Mouse (Mus musculus) forebrain, postnatal 0 days (tissue): Measurements from ENCODE around the gene Ksr1. TPM values are rescaled to one million over a fixed set of nuclear protein-coding genes. Genes with fewer than 3 reads are reported as not detected.
"Not testable (repeated sequence)": the region's sequence is repeated elsewhere in the genome, so short reads cannot be mapped to it uniquely, and the experiment has no call there.

Source experiments
- ATAC-seq: fragments of 200-750 bp; cut with Nextera tagmentation; 2 replicates; pipeline ENCODE4 v1.8.0; 2017; ENCODE audit warnings: mild to moderate bottlenecking, moderate library complexity
- DNase-seq: peaks from one replicate; pipeline ENCODE4 v3.0.0-alpha.2; 2015
- H3K27ac ChIP-seq: fragments of 300-500 bp; sonication (generic); 2 replicates; pipeline ENCODE4 v1.5.1; 2014; ENCODE audit warnings: low read depth, mild to moderate bottlenecking, antibody characterized with exemption, low read length, moderate library complexity, mixed read lengths
- H3K27me3 ChIP-seq: fragments of 300-500 bp; sonication (generic); 2 replicates; pipeline ENCODE4 v1.6.1; 2014; ENCODE audit warnings: mild to moderate bottlenecking, low read length, mixed read lengths; ENCODE audit not compliant: insufficient read depth
- H3K36me3 ChIP-seq: fragments of 300-500 bp; sonication (generic); 2 replicates; pipeline ENCODE4 v1.6.1; 2014; ENCODE audit warnings: mild to moderate bottlenecking, moderate library complexity; ENCODE audit not compliant: insufficient read depth
- H3K4me1 ChIP-seq: fragments of 300-500 bp; sonication (generic); 2 replicates; pipeline ENCODE4 v1.6.1; 2014; ENCODE audit warnings: antibody characterized with exemption; ENCODE audit not compliant: insufficient read depth
- H3K4me2 ChIP-seq: fragments of 300-500 bp; sonication (generic); 2 replicates; pipeline ENCODE4 v1.6.1; 2014; ENCODE audit warnings: low read depth, mild to moderate bottlenecking, moderate library complexity
- H3K4me3 ChIP-seq: fragments of 300-500 bp; sonication (generic); 2 replicates; pipeline ENCODE4 v1.5.1; 2014; ENCODE audit warnings: low read depth, low read length, mixed read lengths
- H3K9ac ChIP-seq: fragments of 300-500 bp; sonication (generic); 2 replicates; pipeline ENCODE4 v1.6.1; 2014; ENCODE audit warnings: mild to moderate bottlenecking
- H3K9me3 ChIP-seq: fragments of 300-500 bp; sonication (generic); 2 replicates; pipeline ENCODE4 v1.6.1; 2016; ENCODE audit warnings: low read length
- CTCF ChIP-seq: sonication (generic); IDR thresholded peaks from 2 replicates; pipeline ENCODE4 v1.5.1; 2016; ENCODE audit warnings: antibody characterized with exemption, control low read depth, low read depth
- WGBS: fragments of 180-500 bp; shearing (Covaris S2); extraction: QIAGEN DNeasy Blood & Tissue Kit; methylation state at CpG from one replicate; pipeline ENCODE4 v1.1.7; 2014; 5-methylcytosine and 5-hydroxymethylcytosine counted together
- polyA plus RNA-seq: library from polyadenylated mRNA; unstranded; fragments of >200 nt; fragmentation: Nextera tagmentation; extraction: Ambion mirVana; gene quantifications from 2 replicates; pipeline ENCODE4 v1.2.1, GENCODE M21; 2015
- total RNA-seq: library from RNA; depleted of rRNA; stranded (reverse); fragments of >200 nt; gene quantifications from 2 replicates; pipeline ENCODE4 v1.2.3, GENCODE M21; 2014

Ksr1 gene
- total and polyA plus RNA-seq, 2 experiments from 2014 or later = 2.7 to 33.2 TPM

- no peak for TF ChIP-seq CTCF
- H3K4me2 ChIP-seq = no peak overlapping the region
- H3K4me3 ChIP-seq = no peak overlapping the region
- H3K9ac ChIP-seq = no peak overlapping the region
- no peak overlapping the region for H3K27ac ChIP-seq
- WGBS = 91% methylated on average over 24 of the region's 24 CpGs
- no peak for DNase-seq
- H3K9me3 ChIP-seq = no peaks in the 10 kb centered on the region
- H3K27me3 ChIP-seq = no peaks in the 10 kb centered on the region
- peaks cover 41% of the 10 kb centered on the region for H3K36me3 ChIP-seq
- H3K4me1 ChIP-seq = no peaks in the 10 kb centered on the region
- ATAC-seq = no peak
These were observed 130.5 kb downstream of the Ksr1 start for GRCm38 (mm10) chr11:79015660-79016215.

DNA sequence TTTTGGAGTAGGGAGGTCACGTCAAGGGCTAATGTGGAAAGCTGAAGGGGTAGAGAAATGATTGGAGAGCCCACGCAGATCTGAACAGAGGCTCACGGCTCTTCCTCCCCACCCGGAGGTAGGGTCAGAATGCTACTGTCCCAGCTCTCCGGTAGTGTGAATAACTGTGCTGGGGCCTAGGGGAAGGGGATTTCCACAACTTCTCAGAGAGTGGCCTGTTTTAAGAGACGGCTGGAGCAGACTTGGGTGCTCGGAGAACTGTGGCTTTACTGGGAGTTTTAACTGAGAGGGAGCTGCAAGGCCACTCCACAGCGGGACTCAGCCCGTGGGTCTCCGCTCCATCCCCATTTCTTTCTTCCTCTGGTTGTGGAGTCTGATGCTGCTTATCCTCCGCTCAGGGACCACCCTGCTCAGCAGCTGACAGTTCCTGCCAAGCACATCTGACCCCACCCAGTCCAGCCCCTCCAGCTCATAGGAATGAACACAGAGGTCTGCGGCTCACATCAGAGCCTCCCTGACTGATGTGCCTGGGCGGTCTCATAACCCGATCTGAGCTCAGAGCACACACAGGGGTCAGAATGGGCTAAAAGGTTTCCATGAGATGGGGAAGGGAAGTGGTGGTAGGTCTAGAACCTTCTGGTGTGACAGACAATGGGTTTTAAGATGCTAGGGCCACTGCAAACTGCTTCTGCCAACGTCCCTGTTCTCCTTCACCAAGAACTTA is 131.4 kb downstream of the Ksr1 start:
- Histone ChIP-seq H3K36me3 (peaks cover 35% of the 10 kb centered on the region), H3K4me3 (no peak overlapping the region), H3K27ac (no peak overlapping the region), H3K9ac (no peak overlapping the region), H3K4me2 (no peak overlapping the region), H3K27me3 (no peaks in the 10 kb centered on the region), H3K9me3 (no peaks in the 10 kb centered on the region), H3K4me1 (no peaks in the 10 kb centered on the region)
- 73% methylated on average over 15 of the region's 15 CpGs for WGBS
- DNase-seq (no peak), ATAC-seq (no peak)
- TF ChIP-seq CTCF = no peak

- Histone ChIP-seq H3K27me3 (no peaks in the 10 kb centered on the region), H3K27ac (no peak overlapping the region), H3K9me3 (no peaks in the 10 kb centered on the region), H3K4me2 (no peak overlapping the region), H3K9ac (no peak overlapping the region), H3K36me3 (peaks cover 26% of the 10 kb centered on the region), H3K4me3 (no peak overlapping the region), H3K4me1 (no peaks in the 10 kb centered on the region)
- 66% methylated on average over 9 of the region's 9 CpGs for WGBS
- ATAC-seq (no peak), DNase-seq (no peak)
- no peak for TF ChIP-seq CTCF
These were observed 132.4 kb downstream of the Ksr1 start for GRCm38 (mm10) chr11:79013806-79014205.

DNA sequence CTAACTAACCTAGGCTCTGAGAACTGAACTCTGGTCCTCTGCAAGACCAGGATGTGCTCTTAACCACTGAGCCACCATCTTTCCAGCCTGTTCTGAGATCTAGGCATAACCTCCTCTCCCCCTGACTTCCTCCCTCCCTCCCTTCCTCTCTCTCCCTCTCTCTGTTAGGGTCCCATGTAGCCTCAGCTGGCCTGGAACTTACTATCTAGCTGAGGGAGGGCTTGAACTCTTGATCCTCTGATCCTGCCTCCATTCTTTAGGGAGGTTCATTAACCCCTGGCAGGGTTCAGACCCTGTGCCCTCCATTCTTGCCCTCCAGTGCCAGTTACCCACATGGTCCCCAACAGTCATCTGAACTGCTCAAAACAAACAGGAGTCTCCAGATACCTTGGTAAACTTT is 133.2 kb downstream of the Ksr1 start:
- DNase-seq (no peak), ATAC-seq (no peak)
- H3K36me3 ChIP-seq = peaks cover 19% of the 10 kb centered on the region
- no peaks in the 10 kb centered on the region for H3K4me1 ChIP-seq
- no peaks in the 10 kb centered on the region for H3K9me3 ChIP-seq
- H3K4me3 ChIP-seq = no peak overlapping the region
- no peak overlapping the region for H3K4me2 ChIP-seq
- no peaks in the 10 kb centered on the region for H3K27me3 ChIP-seq
- no peak overlapping the region for H3K27ac ChIP-seq
- TF ChIP-seq CTCF = no peak
- H3K9ac ChIP-seq = no peak overlapping the region

- DNase-seq = no peak
- 93% methylated on average over 2 of the region's 2 CpGs for WGBS
- ATAC-seq = no peak
These were observed 133.7 kb downstream of the Ksr1 start for GRCm38 (mm10) chr11:79012529-79012928.

DNA sequence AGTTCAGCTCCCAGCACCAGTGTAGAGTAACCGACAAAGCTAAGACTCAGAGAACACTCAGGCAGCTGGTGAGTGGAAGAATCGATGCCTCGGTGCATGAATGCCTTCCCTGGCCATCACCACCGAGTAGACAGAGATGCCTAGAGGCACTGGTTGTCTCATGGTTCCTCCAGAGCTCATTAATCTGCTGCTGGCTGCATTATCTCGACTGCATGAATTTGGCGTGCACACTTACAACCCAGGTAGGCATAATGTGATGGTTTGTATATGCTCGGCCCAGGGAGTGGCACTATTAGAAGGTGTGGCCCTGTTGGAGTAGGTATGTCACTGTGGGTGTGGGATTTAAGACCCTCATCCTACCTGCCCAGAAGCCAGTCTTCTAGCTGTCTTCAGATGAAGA is 137.3 kb downstream of the Ksr1 start:
- Histone ChIP-seq H3K36me3 (no peaks in the 10 kb centered on the region), H3K4me1 (no peaks in the 10 kb centered on the region), H3K9ac (no peak overlapping the region), H3K27me3 (no peaks in the 10 kb centered on the region), H3K27ac (no peak overlapping the region), H3K4me3 (no peak overlapping the region), H3K9me3 (no peaks in the 10 kb centered on the region), H3K4me2 (no peak overlapping the region)
- 86% methylated on average over 7 of the region's 7 CpGs for WGBS
- ATAC-seq (no peak), DNase-seq (no peak)
- no peak for TF ChIP-seq CTCF

More at GRCm38 (mm10) chr11:79012529-79012928, 133.7 kb downstream of the Ksr1 start:
- H3K4me2 ChIP-seq = no peak overlapping the region
- H3K27ac ChIP-seq = no peak overlapping the region
- no peak for TF ChIP-seq CTCF
- H3K27me3 ChIP-seq = no peaks in the 10 kb centered on the region
- H3K4me1 ChIP-seq = no peaks in the 10 kb centered on the region
- H3K9ac ChIP-seq = no peak overlapping the region
- no peak overlapping the region for H3K4me3 ChIP-seq
- H3K36me3 ChIP-seq = peaks cover 16% of the 10 kb centered on the region
- H3K9me3 ChIP-seq = no peaks in the 10 kb centered on the region

GRCm38 (mm10) chr11:79008007-79008775 is 138.0 kb downstream of the Ksr1 start:
- WGBS = 86% methylated on average over 6 of the region's 6 CpGs
- Histone ChIP-seq H3K36me3 (no peaks in the 10 kb centered on the region), H3K9ac (no peak overlapping the region), H3K9me3 (no peaks in the 10 kb centered on the region), H3K4me1 (no peaks in the 10 kb centered on the region), H3K4me3 (no peak overlapping the region), H3K27me3 (no peaks in the 10 kb centered on the region), H3K4me2 (no peak overlapping the region), H3K27ac (no peak overlapping the region)
- DNase-seq = no peak
- no peak for ATAC-seq
- TF ChIP-seq CTCF = no peak

GRCm38 (mm10) chr11:79007356-79007755 is 138.9 kb downstream of the Ksr1 start:
- not testable (repeated sequence) for H3K9ac ChIP-seq, H3K4me2 ChIP-seq, H3K9me3 ChIP-seq, H3K4me1 ChIP-seq, DNase-seq, H3K27me3 ChIP-seq, H3K36me3 ChIP-seq, H3K4me3 ChIP-seq, ATAC-seq, H3K27ac ChIP-seq
- 90% methylated on average over 3 of the region's 3 CpGs for WGBS
